Mouse (Mus musculus) kidney, postnatal 0 days (tissue): ENCODE results near the gene Psd4. TPM values are rescaled to one million over a fixed set of nuclear protein-coding genes. Genes with fewer than 3 reads are reported as not detected.
A peak's percentile ranks its signal among the peaks of the same experiment; 100 is the strongest.

Experiments used
- ATAC-seq: fragments of 200-750 bp; cut with Nextera tagmentation; replicated peaks from 2 replicates; pipeline ENCODE4 v1.8.0; 2017; ENCODE audit warnings: low read depth, moderate number of reproducible peaks, moderate TSS enrichment, moderate library complexity; ENCODE audit not compliant: low FRiP score
- DNase-seq: peaks from one replicate; pipeline ENCODE4 v3.0.0-alpha.2; 2016; ENCODE audit warnings: low spot score
- H3K27ac ChIP-seq: fragments of 300-500 bp; sonication (generic); 2 replicates; pipeline ENCODE4 v1.5.1; 2014; ENCODE audit warnings: mild to moderate bottlenecking
- H3K27me3 ChIP-seq: fragments of 300-500 bp; sonication (generic); 2 replicates; pipeline ENCODE4 v1.6.1; 2014; ENCODE audit warnings: low read length, mixed read lengths; ENCODE audit not compliant: insufficient read depth
- H3K36me3 ChIP-seq: fragments of 300-500 bp; sonication (generic); 2 replicates; pipeline ENCODE4 v1.6.1; 2014; ENCODE audit warnings: low read length, mixed read lengths; ENCODE audit not compliant: insufficient read depth
- H3K4me1 ChIP-seq: fragments of 300-500 bp; sonication (generic); replicated peaks from 2 replicates; pipeline ENCODE4 v1.6.1; 2014; ENCODE audit warnings: antibody characterized with exemption, low read length, mixed read lengths; ENCODE audit not compliant: insufficient read depth
- H3K4me2 ChIP-seq: fragments of 300-500 bp; sonication (generic); 2 replicates; pipeline ENCODE4 v1.6.1; 2014; ENCODE audit warnings: mild to moderate bottlenecking, low read length, moderate library complexity, mixed read lengths
- H3K4me3 ChIP-seq: fragments of 300-500 bp; sonication (generic); replicated peaks from 2 replicates; pipeline ENCODE4 v1.5.1; 2014; ENCODE audit warnings: low read depth, low read length
- H3K9ac ChIP-seq: fragments of 300-500 bp; sonication (generic); 2 replicates; pipeline ENCODE4 v1.6.1; 2014; ENCODE audit warnings: low read depth, low read length
- H3K9me3 ChIP-seq: fragments of 300-500 bp; sonication (generic); replicated peaks from 2 replicates; pipeline ENCODE4 v1.6.1; 2016; ENCODE audit warnings: low read length, inconsistent platforms, mixed read lengths
- CTCF ChIP-seq: IDR thresholded peaks from 2 replicates; pipeline ENCODE4 v1.5.1; 2016; ENCODE audit warnings: antibody characterized with exemption, low read depth, mild to moderate bottlenecking, moderate library complexity
- WGBS: fragments of 180-500 bp; shearing (Covaris S2); extraction: QIAGEN DNeasy Blood & Tissue Kit; methylation state at CpG from one replicate; pipeline ENCODE4 v1.1.7; 2014; 5-methylcytosine and 5-hydroxymethylcytosine counted together
- polyA plus RNA-seq: library from polyadenylated mRNA; unstranded; fragments of >200 nt; fragmentation: Nextera tagmentation; extraction: Ambion mirVana; gene quantifications from 2 replicates; pipeline ENCODE4 v1.2.1, GENCODE M21; 2015

The Psd4 gene
- polyA plus RNA-seq, result 2.2 and 2.3 TPM in 2 replicates

GRCm38 (mm10) chr2:24367030-24367894 lies at the start of gene Psd4:
Gene Psd4, plus strand, starts transcription at chr2:24367580.
- peak; percentile 34; the same call in 1 of the 2 replicates for TF ChIP-seq CTCF
- no peak within 1 kb of the TSS for H3K27ac ChIP-seq
- H3K9ac ChIP-seq, result no peak within 1 kb of the TSS
- peak; percentile 78 for DNase-seq
- peak within 1 kb of the TSS; percentile 26 for H3K4me3 ChIP-seq
- H3K36me3 ChIP-seq, result no peaks in the 10 kb centered on the region
- no peaks in the 10 kb centered on the region for H3K27me3 ChIP-seq
- no peaks in the 10 kb centered on the region for H3K9me3 ChIP-seq
- 4% methylated on average over 47 of the region's 47 CpGs for WGBS
- ATAC-seq, result peak; percentile 94
- H3K4me1 ChIP-seq, result no peaks in the 10 kb centered on the region
- H3K4me2 ChIP-seq, result peak within 1 kb of the TSS; percentile 61

GRCm38 (mm10) chr2:24317919-24318598 lies 49.3 kb upstream of the Psd4 start:
- ATAC-seq, result no peak
- Histone ChIP-seq H3K27me3 (no peaks in the 10 kb centered on the region), H3K36me3 (no peaks in the 10 kb centered on the region), H3K4me3 (no peak overlapping the region), H3K9ac (no peak overlapping the region), H3K4me1 (no peaks in the 10 kb centered on the region), H3K9me3 (no peaks in the 10 kb centered on the region), H3K4me2 (no peak overlapping the region), H3K27ac (no peak overlapping the region)
- TF ChIP-seq CTCF, result no peak
- WGBS, result 77% methylated on average over 4 of the region's 4 CpGs
- DNase-seq, result no peak

GRCm38 (mm10) chr2:24335333-24335732 lies 32.0 kb upstream of the Psd4 start:
- 32% methylated on average over 3 of the region's 3 CpGs for WGBS

GRCm38 (mm10) chr2:24336545-24336944 lies 30.8 kb upstream of the Psd4 start, which contains the start of gene Il1rn:
Gene Il1rn, plus strand, starts transcription at chr2:24336853.
- Histone ChIP-seq H3K27ac (no peak within 1 kb of the TSS), H3K4me2 (no peak within 1 kb of the TSS), H3K4me1 (no peaks in the 10 kb centered on the region), H3K27me3 (no peaks in the 10 kb centered on the region), H3K4me3 (no peak within 1 kb of the TSS), H3K36me3 (no peaks in the 10 kb centered on the region), H3K9me3 (no peaks in the 10 kb centered on the region), H3K9ac (no peak within 1 kb of the TSS)
- WGBS, result 60% methylated on average over 2 of the region's 2 CpGs
- peak; percentile 24 for DNase-seq
- ATAC-seq, result peak; percentile 25; the same call in 1 of the 2 replicates
- TF ChIP-seq CTCF, result no peak

More at GRCm38 (mm10) chr2:24335333-24335732, 32.0 kb upstream of the Psd4 start:
- Histone ChIP-seq H3K9me3 (no peaks in the 10 kb centered on the region), H3K4me1 (no peaks in the 10 kb centered on the region), H3K27me3 (no peaks in the 10 kb centered on the region), H3K27ac (no peak overlapping the region), H3K9ac (no peak overlapping the region), H3K4me2 (no peak overlapping the region), H3K36me3 (no peaks in the 10 kb centered on the region), H3K4me3 (no peak overlapping the region)
- DNase-seq, result no peak
- no peak for ATAC-seq
- no peak for TF ChIP-seq CTCF

- Histone ChIP-seq H3K4me2 (no peak overlapping the region), H3K27ac (no peak overlapping the region), H3K4me1 (no peaks in the 10 kb centered on the region), H3K27me3 (no peaks in the 10 kb centered on the region), H3K36me3 (no peaks in the 10 kb centered on the region), H3K9me3 (no peaks in the 10 kb centered on the region), H3K9ac (no peak overlapping the region), H3K4me3 (no peak overlapping the region)
- TF ChIP-seq CTCF, result no peak
- DNase-seq (no peak), ATAC-seq (no peak)
- WGBS, result 72% methylated on average over 3 of the region's 3 CpGs
Measured at GRCm38 (mm10) chr2:24341395-24341885, 25.9 kb upstream of the Psd4 start.

GRCm38 (mm10) chr2:24344619-24345018 lies 22.8 kb upstream of the Psd4 start:
- no peak overlapping the region for H3K4me3 ChIP-seq
- no peak for TF ChIP-seq CTCF
- no peak overlapping the region for H3K9ac ChIP-seq
- H3K27ac ChIP-seq, result no peak overlapping the region
- no peaks in the 10 kb centered on the region for H3K9me3 ChIP-seq
- 53% methylated on average over 4 of the region's 4 CpGs for WGBS
- DNase-seq (peak; percentile 19), ATAC-seq (no peak)
- no peak overlapping the region for H3K4me2 ChIP-seq
- H3K4me1 ChIP-seq, result no peaks in the 10 kb centered on the region
- no peaks in the 10 kb centered on the region for H3K27me3 ChIP-seq
- no peaks in the 10 kb centered on the region for H3K36me3 ChIP-seq
